Mouse (Mus musculus): Measurements from ENCODE around the gene Gse1.
"Not testable (repeated sequence)": the region's sequence is repeated elsewhere in the genome, so short reads cannot be mapped to it uniquely, and the experiment has no call there.

Gene Gse1

DNA sequence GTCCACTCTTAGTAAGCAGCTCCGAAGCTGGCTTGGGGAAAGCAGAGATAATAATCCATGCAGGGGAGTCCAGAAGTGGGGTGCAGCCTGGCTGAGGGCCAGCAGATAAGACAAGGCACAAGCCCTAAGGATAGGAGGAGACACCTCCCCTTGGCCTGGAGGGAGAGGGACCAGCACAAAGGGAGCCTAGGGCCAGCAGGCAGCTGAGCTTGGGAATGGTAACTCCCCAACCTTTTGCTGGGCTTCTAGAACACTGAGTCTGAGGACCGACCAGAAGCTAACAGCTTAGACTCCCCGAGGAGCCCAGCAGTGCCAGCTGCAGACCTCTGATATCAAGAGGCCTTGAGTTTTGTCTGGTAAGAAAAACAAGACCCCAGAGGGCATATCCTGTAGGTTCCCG lies 115.9 kb downstream of the Gse1 start:
- no peak for DNase-seq (ENCODE audit: low spot score in 2 of 2)

DNA sequence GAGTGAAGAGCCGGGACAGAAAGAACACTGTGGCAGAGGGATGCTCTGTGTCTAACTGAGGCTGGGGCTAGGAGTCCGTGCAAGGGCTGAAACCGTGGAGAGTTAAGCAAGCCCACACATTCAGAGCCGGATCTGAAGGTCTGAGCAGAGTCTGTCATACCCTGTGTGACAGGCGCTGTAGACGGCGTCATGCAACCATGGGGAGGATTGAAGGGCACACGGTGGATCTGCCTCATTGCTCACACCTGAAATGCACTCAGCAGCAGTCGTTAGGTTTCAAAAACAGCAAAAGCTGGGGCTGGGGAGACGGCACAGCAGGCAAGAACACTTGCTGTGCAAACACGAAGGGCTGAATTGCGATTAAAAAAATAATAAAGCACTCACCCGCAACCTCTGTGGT lies 116.3 kb downstream of the Gse1 start:
- no peak for DNase-seq (ENCODE audit: low spot score in 2 of 2)

DNA sequence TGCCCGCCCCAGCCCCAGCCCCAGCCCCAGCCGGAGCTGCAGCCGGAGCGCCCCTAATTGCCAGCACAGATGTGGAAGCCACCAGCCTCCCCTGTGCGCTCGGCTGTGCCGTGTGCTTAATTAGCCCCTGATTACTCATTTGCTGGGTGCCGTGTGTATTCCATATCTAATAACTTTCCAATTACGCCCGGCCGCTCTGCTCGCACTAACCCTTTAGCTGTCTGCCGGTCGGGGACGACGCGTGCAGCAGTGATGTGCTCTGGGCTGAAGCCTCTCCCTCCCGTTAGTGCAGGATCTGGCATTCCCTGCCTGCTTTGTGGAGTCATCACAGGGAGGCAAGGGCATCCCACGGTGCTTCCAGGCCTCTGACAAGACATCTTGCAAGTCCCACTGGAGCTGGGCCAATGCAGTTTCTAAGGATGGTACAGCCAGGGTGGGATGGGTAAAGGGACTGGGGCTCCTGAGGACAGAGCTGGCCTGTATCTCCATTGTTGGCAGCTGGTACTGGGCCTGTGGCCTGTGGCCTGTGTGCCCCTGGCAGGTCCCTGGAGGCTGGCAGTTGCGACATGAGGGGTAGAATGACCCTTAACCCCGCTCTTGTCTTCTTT lies 119.6 kb downstream of the Gse1 start:
- DNase-seq (ENCODE audit: low spot score in 2 of 2), result no peak

DNA sequence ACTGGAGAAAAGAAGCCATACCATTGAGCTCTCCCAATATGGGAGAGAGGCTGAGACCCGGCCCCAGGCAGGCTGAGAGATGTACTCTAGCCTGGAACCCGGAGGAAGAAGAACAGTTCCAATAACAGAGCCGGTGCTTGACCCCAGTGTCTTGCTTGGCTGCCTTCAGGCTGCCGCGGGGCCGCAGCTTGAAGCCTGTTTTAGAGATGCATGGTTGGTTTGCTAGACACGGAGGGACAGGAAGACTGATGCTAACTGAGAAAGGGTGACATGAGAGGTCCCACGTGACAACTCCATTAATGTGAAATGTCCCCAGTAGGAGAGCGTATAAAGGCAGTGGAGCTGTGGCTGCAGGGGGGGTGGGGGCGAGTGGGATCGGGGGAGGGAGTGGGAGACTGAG lies 120.7 kb downstream of the Gse1 start:
- no peak for DNase-seq (ENCODE audit: low spot score in 2 of 2)

DNA sequence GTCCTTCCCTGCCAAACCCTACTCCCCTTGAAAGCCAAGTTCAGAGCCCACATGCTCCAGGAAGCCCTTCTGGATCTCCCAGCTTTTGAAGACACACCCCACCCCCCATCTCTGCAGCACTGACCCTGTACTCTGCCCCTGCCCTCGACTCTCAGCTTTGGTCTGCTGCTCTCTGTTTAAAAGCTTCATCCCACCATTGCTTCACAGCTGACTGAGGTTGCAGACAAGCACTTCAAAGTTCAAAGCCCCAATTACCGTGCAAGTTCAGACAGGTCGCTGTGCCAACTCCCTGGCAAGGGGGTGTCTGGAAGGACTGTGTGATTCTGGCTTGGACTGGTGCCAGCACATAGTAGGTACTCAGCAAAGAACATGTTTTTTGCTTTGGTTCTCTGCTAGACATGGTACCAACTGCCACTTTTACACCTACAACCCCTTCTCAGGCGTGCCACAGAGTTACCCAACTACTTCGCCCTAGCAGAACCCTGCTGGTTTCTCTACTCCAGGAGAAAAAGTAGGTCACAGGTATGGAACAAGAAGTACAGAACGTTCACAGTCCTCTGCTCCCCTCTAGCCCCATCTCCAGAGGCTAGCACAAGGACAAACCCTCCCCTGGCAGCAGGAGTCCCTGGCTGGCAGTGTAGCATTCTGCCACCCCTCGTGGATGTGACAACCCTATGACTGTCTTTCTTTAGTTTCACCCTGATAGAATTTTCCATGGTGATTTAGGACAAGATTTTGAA lies 123.2 kb downstream of the Gse1 start:
- no peak for DNase-seq (ENCODE audit: low spot score in 2 of 2)

DNA sequence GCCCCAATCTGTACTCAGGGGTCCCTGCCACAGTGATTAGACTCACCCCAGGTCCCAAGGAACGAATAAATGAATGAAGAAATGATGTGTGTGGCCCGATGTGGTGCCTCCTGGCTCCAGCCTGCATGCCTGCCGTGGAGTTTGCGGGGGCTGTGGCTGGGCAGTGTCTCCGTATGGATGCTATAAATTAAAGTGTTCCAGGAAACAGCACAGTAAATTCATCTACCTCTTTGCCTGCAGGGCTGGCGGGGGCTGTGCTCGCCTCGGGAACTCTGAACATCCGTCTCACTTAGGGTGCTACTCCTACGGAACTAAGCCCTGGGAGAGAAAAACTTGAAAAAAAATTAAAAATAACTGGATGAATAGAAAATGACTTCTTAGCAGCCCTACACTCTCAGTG lies 123.8 kb downstream of the Gse1 start:
- DNase-seq (ENCODE audit: low spot score in 2 of 2), result no peak

DNA sequence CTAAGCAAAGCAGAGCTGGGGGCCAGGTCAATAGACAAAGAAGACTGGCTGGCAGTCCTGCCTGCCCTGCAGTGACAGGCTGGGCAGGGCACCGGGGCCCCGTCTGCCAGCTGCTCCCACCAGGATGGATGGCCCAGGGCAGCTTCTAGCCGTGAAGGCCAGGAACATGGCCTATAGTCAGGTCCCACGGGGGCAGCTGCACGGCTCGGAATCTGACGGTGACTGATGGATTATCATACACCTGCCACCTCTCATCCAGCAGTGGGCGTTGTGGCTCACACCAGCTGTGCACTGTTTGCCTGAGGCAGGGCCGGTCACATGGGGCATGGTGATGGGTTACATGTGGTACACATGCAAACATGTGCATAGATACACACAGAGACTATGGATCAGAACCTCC lies 127.8 kb downstream of the Gse1 start:
- no peak for DNase-seq (ENCODE audit: low spot score in 2 of 2)

DNA sequence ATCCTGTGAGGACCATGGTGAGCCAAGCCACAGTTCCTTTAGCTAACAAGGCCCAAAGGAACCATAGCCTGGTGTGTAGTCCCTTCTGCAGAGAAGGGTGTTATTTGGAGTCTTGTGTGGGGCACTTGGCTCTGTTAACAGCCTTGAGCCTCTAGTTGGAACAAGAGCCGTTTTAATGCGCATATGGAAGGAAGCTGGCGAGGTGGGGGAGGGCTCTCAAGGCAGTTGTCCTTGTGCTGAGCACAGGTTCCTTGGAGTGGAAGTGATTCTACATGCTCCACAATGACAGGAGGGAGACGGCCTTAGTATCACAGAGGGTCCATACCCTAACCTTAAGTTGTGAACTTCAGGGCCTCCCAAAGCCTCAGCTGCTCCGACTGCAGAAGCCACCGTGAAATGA lies 129.2 kb downstream of the Gse1 start:
- no peak for DNase-seq (ENCODE audit: low spot score in 2 of 2)

DNA sequence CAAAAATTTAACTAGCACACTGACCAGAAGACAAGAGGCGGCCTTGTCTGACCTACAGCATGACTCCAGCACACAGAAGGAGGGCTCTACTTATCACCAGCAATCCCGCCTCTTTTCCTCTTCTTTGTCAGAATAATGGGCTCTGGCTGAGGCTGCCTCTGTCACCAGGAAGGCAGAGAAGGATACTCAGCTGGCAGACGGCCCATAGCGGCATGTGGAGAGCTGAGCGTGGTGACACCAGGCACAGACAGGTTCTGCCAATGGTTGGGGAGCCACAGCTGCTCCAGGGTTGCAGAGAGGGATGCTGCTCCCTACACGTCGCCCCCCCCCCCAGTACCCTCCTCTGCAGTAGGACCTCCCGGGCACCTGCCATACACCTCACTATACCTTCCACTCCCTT lies 133.0 kb downstream of the Gse1 start:
- peak; percentile 48 to 56 for DNase-seq (ENCODE audit: low spot score in 2 of 2)

DNA sequence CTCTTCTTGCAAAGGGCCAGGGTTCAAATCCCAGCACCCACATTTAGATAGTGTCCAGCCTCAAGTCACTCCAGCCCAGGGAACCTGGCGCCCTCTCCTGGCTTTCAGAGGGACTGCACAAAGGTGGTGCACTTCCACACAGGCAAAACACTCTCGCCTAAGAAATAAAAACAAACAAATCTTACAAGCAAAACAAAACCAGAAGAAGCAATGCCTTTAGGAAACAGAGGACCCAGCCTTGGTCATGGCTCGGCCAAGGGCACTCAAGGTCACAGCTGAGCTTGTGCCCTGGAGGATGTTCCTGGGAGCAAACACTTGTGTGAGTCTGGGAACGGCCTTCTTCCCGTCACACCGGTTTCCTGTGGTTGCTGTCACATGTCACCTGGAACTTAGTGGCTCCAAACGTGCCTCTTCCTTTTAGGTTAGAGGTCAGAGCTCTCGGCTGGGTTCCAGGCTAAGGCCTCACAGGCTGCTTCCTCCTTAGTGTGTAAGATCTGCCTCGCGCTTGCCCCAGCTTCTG lies 135.4 kb downstream of the Gse1 start:
- DNase-seq (ENCODE audit: low spot score in 2 of 2), result peak; percentile 84 to 88

DNA sequence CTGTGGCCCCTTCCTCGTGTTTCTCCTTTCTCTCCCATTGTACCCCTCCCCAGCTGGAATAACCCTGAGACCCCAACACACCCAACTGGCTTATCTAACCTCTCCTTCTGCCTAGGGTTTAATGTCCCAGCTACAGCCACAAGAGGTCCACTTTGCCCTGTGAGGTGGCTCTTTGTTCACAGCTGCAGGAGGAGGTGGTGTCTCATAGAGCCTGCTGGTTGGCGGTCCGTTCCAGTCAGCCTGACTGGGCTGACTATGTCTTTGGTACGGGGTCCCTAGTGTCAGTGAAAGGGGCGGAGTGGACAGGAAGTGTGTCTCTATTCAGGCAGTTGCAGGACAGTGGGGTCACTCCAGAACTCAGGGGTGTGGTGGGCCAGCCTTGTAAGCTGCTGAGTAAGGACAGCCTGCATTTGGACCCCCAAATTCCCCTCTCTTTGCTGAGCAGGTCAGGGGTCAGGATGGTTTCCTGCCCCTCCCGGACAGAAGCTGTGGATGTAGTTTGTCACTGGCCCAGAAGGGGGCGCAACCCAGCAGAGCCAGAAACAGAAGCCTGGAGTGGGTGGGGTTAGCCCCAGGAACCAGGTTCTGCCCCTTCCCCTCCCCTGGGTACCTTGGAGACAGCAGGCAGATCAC lies 136.0 kb downstream of the Gse1 start:
- DNase-seq (ENCODE audit: low spot score in 2 of 2), result peak in 1 of 2 experiments; percentile 41

DNA sequence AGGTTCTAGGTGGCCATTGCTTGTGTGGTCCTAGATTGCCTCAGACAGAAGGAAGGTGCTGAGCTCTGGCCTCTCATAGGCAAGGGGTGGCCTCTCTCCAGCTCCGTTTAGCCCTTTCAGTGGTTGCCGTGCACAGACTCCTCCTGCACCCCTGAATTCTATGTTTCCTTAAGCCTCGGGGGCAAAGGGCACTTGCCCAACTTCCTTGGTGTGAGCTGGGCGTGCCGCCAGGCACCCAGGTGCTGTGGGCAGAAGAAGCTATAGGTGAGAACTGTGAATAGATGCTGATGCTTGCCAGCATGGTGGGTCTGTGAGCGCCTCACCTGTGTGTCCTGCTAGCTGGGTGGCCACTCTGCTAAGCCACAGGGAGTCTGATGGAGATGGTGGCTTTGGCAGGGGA lies 138.6 kb downstream of the Gse1 start:
- DNase-seq (ENCODE audit: low spot score in 2 of 2), result no peak

DNA sequence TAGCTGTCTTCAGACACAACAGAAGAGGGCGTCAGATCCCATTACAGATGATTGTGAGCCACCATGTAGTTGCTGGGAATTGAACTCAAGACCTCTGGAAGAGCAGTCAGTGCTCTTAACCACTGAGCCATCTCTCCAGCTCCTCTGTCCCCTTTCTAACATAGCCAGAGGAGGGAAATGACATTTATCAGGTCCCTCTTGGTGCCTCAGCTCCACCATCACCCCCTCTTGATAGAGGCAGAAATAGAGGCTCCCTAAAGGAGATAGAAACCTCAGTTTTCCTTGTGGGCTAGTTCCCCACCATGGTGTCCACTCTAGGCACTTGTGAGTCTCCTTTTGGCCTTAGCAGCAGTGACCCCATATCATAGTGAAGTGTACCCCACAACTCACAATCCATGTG lies 139.9 kb downstream of the Gse1 start:
- not testable (repeated sequence) for DNase-seq (ENCODE audit: low spot score in 2 of 2)

DNA sequence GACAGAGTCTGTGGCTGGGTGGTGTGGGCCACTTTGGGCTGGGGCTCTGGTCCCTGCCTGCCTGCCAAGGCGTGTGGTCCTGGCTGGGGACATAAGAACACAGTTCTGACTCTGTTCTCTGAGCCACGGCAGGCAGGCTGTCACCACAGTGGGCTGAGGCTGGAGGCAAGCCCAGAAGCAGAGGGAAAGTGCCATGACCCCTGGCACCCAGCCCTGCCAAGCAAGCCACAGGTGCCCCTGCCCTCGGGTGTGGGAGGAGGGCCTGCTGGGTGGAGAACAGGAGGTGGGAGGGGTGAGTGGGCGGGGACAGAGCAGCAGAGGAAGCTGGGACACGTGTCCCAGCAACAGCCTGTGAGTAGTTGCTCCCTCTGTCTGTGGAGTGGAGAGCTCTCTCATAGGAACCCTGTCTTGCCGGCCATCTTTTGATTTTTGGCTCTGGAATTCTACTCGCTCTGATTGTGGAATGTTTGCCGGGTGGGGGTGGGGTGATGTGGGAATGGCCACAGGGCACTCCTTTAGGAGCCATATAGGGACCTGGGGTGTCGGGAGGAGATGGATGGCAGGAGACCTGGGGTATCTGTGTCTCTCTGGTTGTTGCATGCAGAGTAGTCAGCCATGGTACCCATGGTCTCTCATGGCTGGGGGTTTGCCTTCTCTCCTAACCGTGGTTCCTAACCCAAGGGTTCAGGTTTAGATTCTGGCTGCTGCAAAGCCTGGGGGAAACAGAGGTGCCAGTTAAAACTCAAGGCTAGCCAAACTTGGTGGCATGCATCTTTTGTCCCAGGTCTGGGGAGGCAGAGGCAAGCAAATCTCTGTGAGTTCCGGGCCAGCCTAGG lies 140.8 kb downstream of the Gse1 start:
- peak; percentile 90 to 92 for DNase-seq (ENCODE audit: low spot score in 2 of 2)

DNA sequence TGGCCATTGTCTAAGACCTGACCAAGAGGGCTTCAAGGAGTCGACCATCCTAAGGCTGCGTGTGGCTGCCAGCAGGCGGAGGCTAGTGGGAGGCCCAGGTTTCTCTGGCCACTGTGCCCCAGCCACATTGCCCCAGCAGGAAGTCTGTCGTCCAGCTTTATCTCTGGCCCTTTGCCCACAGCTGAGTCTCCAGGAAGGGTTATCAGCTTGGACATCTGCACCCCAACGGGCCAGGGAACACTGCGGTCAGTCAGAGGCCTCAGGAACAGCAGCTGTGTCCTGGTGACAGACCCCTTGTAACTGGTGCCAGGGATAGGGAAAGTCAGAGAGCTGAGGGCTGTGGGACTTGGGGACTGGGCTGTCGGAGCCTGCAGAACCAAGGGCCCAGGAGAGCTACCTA lies 141.7 kb downstream of the Gse1 start:
- DNase-seq (ENCODE audit: low spot score in 2 of 2), result peak; percentile 70 to 83

DNA sequence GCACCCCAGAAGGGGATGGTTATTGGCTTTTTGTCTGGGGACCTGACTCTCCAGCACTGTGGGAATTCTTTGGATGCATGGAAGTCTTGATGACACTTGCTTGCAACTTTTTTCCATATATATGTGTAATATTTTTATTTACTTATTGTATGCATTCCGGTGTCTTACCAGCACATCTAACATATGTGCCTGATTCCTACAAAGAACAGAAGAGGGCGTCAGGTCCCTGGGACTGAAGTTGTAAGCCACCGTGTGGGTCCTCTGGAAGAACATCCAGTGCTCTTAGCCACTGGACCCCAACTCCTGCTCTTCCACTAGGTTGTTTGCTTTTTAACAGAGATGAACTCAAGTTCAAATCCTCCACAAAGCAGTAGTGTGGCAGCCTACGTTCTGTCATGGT lies 142.2 kb downstream of the Gse1 start:
- no peak for DNase-seq (ENCODE audit: low spot score in 2 of 2)

DNA sequence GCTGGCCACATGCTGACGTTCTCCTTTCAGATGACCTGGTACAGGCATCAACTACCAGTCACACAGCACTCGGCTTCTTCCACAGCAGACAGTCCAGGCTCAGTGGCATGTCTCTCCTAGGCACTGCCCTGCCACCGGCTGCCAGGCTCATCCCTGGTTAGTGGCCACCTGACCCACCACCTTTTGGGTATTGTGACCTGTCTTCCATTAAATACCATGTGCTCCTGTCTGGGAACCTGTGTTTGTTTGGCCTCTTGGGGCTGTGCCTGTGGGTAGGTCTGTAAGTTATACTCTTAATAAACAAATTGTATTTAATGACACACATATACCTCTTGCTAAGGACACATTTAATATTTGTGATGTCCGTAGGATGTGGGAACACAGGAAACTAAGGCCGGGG lies 142.9 kb downstream of the Gse1 start:
- no peak for DNase-seq (ENCODE audit: low spot score in 2 of 2)

DNA sequence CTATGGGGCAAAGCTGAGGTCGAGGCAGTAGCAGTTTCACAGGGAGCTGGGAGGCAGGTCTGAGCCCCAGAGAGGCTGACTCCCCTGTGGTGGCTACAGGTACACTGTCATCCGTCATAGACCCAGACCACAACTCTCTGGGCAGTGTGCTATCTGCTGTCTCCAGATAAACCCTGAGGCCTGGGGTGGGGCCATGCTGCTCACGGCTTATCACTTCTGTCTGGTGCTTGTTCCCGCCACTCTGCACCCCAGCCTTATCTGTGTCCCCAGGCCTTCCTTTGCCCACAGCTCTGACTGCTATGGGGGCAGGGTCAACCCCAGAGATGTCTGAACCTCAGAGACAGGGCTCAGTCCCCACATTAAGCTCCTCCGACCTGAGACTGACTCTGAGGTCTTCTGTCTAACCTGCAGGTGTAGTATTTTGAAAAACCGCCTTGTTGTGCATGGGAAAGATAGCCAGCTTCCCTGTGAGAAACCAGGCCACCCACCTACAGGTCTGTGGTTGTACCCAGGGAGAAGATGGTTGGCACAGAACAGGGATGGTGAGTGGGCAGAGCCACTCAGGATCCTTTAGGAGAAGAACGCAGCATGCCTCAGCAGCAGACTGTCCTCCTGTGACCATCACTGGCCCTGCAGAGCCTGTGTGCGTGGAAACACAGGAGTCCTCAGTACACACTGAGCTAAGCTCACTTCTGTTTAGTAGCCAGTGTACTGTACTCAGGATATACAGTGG lies 143.6 kb downstream of the Gse1 start:
- DNase-seq (ENCODE audit: low spot score in 2 of 2), result no peak

DNA sequence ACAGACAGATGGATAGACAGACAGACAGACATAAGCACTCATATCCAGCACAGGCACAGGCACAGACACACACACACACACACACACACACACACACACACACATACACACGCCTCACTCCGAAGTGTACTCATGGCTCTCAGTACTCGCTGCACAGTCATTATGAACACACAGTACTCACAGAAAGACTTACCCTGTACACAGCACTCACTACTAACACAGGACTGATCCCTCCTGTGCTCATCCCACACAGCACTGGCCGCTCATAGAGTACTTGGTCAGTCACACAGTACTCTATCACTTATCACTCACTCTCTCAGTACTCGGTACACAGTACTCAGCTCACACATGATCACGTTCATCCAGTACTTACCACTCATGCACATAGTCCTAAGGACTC lies 144.4 kb downstream of the Gse1 start:
- no peak for DNase-seq (ENCODE audit: low spot score in 2 of 2)

DNA sequence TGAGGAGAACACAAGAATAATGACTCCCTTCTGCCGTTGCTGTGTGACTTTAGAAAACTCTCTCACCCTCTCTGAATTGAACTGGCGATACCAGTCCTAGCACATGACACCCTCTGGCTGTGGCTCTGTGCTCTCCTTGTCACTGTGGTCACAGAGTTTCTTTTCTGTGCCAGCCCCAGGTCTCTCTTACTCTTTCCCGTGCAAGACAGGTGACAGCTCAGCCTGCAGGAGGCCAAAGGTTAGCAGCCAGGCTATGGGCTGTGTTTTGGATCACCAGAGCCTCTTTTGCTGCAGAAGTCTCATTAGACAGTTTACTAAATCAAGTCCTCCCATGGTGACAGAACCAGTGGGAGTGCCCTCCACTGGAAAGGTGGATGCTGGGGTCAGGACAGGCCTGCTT lies 145.4 kb downstream of the Gse1 start:
- no peak for DNase-seq (ENCODE audit: low spot score in 2 of 2)

DNA sequence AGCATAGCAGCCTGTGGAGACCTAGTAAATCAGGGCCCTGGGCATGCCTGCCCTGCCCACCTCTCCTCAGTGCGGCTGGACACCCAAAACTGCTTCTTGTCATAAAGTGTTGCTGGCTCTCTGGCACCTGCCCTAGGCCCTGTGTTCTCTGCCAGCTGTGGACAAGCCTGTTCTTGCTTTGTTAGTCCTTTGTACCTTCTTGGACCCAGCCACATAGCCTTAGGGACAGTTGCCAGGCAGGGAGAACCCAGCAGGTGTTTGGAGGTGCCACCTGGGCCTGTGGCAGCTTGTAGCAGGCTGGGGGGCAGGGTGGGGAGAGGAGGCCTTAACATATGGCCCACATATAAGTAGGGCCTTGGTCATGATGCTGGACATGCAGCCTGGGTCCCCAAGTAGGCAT lies 145.8 kb downstream of the Gse1 start:
- no peak for DNase-seq (ENCODE audit: low spot score in 2 of 2)

DNA sequence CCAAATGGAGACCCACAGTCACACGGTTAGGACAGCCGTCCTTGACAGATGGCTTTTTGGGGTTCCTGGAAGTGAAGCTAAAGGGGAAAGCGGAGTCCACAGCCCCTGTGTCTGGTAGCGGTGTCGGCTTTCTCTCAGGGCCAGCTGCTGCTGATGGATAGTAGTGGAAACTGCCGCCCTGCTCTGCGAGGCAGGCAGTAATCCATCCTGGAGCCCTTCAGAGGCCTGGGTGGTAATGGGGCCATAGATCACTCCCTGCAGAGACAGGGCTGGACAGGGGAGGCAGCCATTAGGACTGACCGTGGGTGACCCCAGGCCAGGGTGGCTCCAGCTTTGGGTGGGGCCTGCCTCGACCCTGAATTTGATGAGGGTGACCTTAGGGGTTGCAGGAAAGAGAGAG lies 146.3 kb downstream of the Gse1 start:
- no peak for DNase-seq (ENCODE audit: low spot score in 2 of 2)
